Mouse (Mus musculus): ENCODE measurements at regions not wholly inside any gene's neighbourhood (a gene's known extent, or its start where the extent isn't known, plus 50 kb on each side); places are given as distances from the start of the nearest gene placed in this dataset.

- no peak for DNase-seq (ENCODE audit: low read depth)
These were observed 202.1 kb upstream of the Klf4 start for GRCm38 (mm10) chr4:55734331-55734730.

- DNase-seq (ENCODE audit: low read depth) = no peak
These were observed 201.0 kb upstream of the Klf4 start for GRCm38 (mm10) chr4:55733223-55733622.

GRCm38 (mm10) chr4:55732006-55732405 is 199.7 kb upstream of the Klf4 start:
- no peak for DNase-seq (ENCODE audit: low read depth)

- no peak for DNase-seq (ENCODE audit: low read depth)
These were observed 198.0 kb upstream of the Klf4 start for GRCm38 (mm10) chr4:55730266-55730665.

GRCm38 (mm10) chr4:55727178-55727577 is 194.9 kb upstream of the Klf4 start:
- no peak for DNase-seq (ENCODE audit: low read depth)

- DNase-seq (ENCODE audit: low read depth) = no peak
These were observed 193.8 kb upstream of the Klf4 start for GRCm38 (mm10) chr4:55726081-55726480.

- DNase-seq (ENCODE audit: low read depth) = no peak
These were observed 192.0 kb upstream of the Klf4 start for GRCm38 (mm10) chr4:55724286-55724685.

DNA sequence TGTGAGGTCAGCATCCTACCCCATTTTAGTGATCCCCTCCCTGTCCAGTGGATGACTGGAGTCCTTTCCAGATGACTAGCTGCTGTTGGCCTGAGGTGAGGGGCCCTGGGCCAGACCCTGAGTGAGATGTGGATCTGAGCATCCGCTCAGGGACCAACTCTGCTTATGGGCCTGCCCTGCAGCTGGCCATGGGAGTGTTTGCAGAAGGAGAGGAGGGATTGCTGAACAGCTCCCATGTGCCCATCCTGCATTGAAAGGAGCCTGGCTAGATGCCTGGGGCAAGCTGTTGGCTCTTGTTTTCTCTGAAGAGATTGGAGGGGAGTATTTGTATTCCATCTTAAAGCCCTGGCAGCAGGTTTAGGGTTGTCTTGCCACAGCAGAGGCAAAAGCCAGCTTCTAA is 190.9 kb upstream of the Klf4 start:
- no peak for DNase-seq (ENCODE audit: low read depth)

DNA sequence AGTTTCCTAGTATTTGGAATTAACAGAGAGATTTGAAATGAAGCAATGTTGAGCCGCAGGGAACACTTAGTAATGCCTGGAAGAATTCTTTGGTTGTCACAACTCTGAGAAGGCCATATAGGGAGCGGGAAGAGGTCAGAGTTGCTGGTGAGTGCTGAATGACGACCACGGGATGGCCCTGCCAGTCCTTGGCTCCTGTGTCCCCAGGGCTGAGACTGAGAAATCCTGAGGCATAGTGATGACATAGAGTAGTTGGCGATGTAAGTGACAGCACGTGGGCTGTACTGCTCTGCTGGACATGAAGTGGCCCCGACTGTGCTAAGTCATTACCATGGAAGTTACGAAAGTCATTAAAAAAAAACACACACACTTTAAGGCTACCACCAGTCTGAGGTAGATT is 190.1 kb upstream of the Klf4 start:
- no peak for DNase-seq (ENCODE audit: low read depth)

DNA sequence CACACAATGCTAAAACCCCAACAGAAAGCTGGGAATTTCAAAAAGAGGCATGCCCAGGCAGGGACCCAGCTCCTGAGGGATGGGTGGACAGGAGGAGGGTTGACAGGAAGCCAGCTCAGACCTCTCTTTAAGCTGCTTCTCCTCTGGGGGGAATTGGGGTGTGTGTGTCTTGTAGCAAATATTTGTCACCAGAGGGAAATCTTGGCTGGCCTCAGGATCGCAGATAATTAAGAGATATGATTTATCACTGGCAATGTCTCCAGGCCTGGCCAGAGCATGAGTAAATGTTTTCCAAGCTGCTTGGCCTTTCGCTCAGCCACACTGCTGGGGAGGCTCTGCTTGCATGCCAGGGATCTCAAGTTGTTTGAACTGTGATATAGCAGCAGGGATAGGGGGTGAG is 189.6 kb upstream of the Klf4 start:
- DNase-seq (ENCODE audit: low read depth) = no peak

DNA sequence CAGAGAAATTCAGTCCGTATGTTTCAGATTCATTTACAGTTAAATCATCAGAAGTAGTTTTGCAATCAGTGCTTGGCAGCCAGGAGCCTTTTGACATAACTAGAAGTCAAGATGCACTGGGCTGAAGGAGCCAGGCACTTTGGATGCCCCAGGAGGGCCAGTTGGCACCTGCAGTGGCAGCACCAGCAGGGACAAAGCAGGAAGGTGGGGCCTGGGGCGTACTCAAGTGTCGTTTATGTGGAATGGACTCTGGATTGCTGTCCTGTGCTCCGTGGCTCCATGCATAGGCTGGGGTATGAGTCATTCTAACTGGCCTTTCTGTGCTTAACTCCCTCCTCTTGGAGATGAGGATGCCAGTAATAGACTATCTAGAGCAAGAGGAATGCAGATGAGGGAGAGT is 186.2 kb upstream of the Klf4 start:
- no peak for DNase-seq (ENCODE audit: low read depth)

GRCm38 (mm10) chr4:55716161-55716651 is 183.9 kb upstream of the Klf4 start:
- DNase-seq (ENCODE audit: low read depth) = no peak

GRCm38 (mm10) chr4:55711500-55712341 is 179.5 kb upstream of the Klf4 start:
- no peak for DNase-seq (ENCODE audit: low read depth)

GRCm38 (mm10) chr4:55710476-55710875 is 178.2 kb upstream of the Klf4 start:
- DNase-seq (ENCODE audit: low read depth) = no peak

- no peak for DNase-seq (ENCODE audit: low read depth)
These were observed 176.5 kb upstream of the Klf4 start for GRCm38 (mm10) chr4:55708808-55709207.

- DNase-seq (ENCODE audit: low read depth) = no peak
These were observed 175.7 kb upstream of the Klf4 start for GRCm38 (mm10) chr4:55707916-55708315.

- no peak for DNase-seq (ENCODE audit: low read depth)
These were observed 172.7 kb upstream of the Klf4 start for GRCm38 (mm10) chr4:55704921-55705320.

DNA sequence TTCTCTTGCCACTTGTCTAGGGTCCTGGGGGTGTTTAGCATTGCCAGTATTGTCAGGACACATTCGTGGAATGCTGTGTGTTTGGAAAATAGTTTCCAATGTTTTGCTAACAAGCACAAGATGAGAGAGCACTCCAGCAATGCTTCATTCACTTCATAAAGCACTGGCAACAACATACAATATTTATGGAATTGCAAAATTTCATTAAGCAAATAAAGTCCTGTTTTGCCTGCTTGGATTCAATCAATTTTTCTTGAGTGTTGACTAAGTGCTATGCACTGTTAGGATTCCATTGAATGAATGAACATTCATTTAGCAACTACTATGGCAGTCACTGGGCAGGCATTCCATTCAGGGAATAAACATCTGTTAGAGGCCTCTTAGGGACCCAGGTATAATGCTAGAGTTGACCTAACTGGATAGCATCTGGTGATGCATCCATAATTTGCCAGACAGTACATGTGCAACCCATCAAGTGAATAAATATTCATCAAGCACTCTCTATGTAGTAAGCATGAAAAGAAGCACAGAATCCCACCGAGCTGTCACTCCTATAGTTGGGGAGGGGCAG is 171.2 kb upstream of the Klf4 start:
- no peak for DNase-seq (ENCODE audit: low read depth)

GRCm38 (mm10) chr4:55701334-55701733 is 169.1 kb upstream of the Klf4 start:
- DNase-seq (ENCODE audit: low read depth) = no peak

DNA sequence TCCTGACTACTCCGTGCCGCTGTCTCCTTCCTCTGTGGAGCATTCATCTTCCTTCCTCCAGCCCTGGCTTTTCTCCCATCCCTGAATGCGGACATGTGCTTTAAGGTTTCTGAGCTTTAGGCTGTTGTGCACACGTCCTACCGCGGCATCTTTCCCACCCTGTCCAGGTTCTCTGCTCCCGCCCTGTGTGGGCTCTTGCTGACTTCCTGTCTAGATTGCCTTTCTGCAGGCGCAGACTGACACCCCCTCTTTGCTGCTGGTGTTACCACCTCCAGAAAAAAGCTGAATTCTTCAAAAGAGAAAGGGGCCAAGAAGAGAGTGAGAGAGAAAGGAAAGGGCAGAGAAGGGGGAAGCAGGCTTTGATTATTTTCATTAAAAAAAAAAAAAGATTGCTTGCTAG is 167.7 kb upstream of the Klf4 start:
- no peak for DNase-seq (ENCODE audit: low read depth)

GRCm38 (mm10) chr4:55699161-55699560 is 166.9 kb upstream of the Klf4 start:
- DNase-seq (ENCODE audit: low read depth) = no peak

- no peak for DNase-seq (ENCODE audit: low read depth)
These were observed 164.8 kb upstream of the Klf4 start for GRCm38 (mm10) chr4:55697108-55697507.

GRCm38 (mm10) chr4:55696428-55696827 is 164.2 kb upstream of the Klf4 start:
- DNase-seq (ENCODE audit: low read depth) = no peak

DNA sequence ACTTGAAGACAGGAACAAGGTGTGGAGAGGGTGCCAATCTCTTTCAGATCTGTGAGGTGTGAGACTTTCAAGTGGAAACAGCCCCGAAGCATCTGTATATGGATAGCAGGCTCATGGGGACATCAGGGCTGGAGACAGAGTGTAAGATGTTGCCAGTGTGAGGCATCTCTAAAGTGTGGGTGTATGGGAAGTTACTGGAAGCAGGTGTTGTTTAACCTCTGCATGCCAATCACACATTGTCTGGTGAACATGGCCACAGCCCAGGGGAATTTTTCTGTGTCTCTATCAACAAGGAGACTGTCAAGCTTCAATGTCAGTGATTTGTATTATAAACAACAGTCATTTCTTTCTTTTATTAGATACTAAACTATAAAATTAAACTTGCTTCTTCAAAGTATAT is 163.0 kb upstream of the Klf4 start:
- no peak for DNase-seq (ENCODE audit: low read depth)
